ENCODE assay signal across 8 mouse cellular contexts in genomic region chr7:105481505-105482411, GRCm38 (mm10). TPM values are rescaled to one million over a fixed set of nuclear protein-coding genes. Genes with fewer than 3 reads are reported as not detected.
A peak's percentile ranks its signal among the peaks of the same experiment; 100 is the strongest.
DNase-seq lines count a peak whose midpoint lies in the region; ATAC-seq and TF ChIP-seq lines count a peak whose summit lies in the region.

Gene Cavin3 (minus strand): TSS chr7:105482300.

- peak within 1 kb of the TSS; percentile 62 for H3K27ac ChIP-seq in forebrain, embryonic 15.5 days (replicated peaks)
- peak within 1 kb of the TSS; percentile 90 for H3K27ac ChIP-seq in heart, embryonic 16.5 days (ENCODE audit: low read length)
- no peak within 1 kb of the TSS for H3K27ac ChIP-seq in liver, embryonic 13.5 days
- H3K27ac ChIP-seq in neural tube, embryonic 13.5 days (replicated peaks) = peak within 1 kb of the TSS; percentile 80

- H3K4me2 ChIP-seq in forebrain, embryonic 15.5 days (replicated peaks) = peak within 1 kb of the TSS; percentile 89
- peak within 1 kb of the TSS; percentile 86 for H3K4me2 ChIP-seq in heart, embryonic 16.5 days (ENCODE audit: low read depth, low read length)
- peak within 1 kb of the TSS; percentile 63 for H3K4me2 ChIP-seq in liver, embryonic 13.5 days
- H3K4me2 ChIP-seq in neural tube, embryonic 13.5 days = peak within 1 kb of the TSS; percentile 87

- no peaks in the 10 kb centered on the region for H3K36me3 ChIP-seq in G1E (replicated peaks)
- no peaks in the 10 kb centered on the region for H3K36me3 ChIP-seq in forebrain, embryonic 15.5 days
- no peaks in the 10 kb centered on the region for H3K36me3 ChIP-seq in heart, embryonic 16.5 days (ENCODE audit: control insufficient read depth, insufficient read depth)
- no peaks in the 10 kb centered on the region for H3K36me3 ChIP-seq in liver, embryonic 13.5 days
- no peaks in the 10 kb centered on the region for H3K36me3 ChIP-seq in neural tube, embryonic 13.5 days

- H3K27me3 ChIP-seq in G1E (ENCODE audit: insufficient read depth, low read length) = no peaks in the 10 kb centered on the region; the same call in 1 of the 2 replicates
- no peaks in the 10 kb centered on the region for H3K27me3 ChIP-seq in forebrain, embryonic 15.5 days
- no peaks in the 10 kb centered on the region for H3K27me3 ChIP-seq in heart, embryonic 16.5 days (ENCODE audit: control insufficient read depth, insufficient read depth, low read length)
- peaks cover 27% of the 10 kb centered on the region for H3K27me3 ChIP-seq in liver, embryonic 13.5 days
- H3K27me3 ChIP-seq in neural tube, embryonic 13.5 days = 0 out of 2 replicates have a peak, but pooled peaks cover 11% of the 10 kb centered on the region

- ATAC-seq in G1E (ENCODE audit: extremely low read depth, insufficient number of reproducible peaks, low FRiP score, poor library complexity, severe bottlenecking) = no peak
- peak; percentile 91 for ATAC-seq in forebrain, embryonic 15.5 days (replicated peaks)
- peak; percentile 74 for ATAC-seq in heart, embryonic 16.5 days (replicated peaks; ENCODE audit: extremely low read depth, insufficient read depth, low FRiP score)
- ATAC-seq in liver, embryonic 13.5 days (ENCODE audit: low read depth) = peak; percentile 59; the same call in 1 of the 2 replicates
- ATAC-seq in neural tube, embryonic 13.5 days (ENCODE audit: low read depth) = peak; percentile 93

- peak within 1 kb of the TSS; percentile 71 for H3K9ac ChIP-seq in forebrain, embryonic 15.5 days (replicated peaks)
- H3K9ac ChIP-seq in heart, embryonic 16.5 days (ENCODE audit: low read length) = peak within 1 kb of the TSS; percentile 91
- peak within 1 kb of the TSS; percentile 33 for H3K9ac ChIP-seq in liver, embryonic 13.5 days
- peak within 1 kb of the TSS; percentile 82 for H3K9ac ChIP-seq in neural tube, embryonic 13.5 days

- peak within 1 kb of the TSS; percentile 23; the same call in 1 of the 2 replicates for H3K4me3 ChIP-seq in G1E (ENCODE audit: low read depth, low read length)
- peak within 1 kb of the TSS; percentile 49 for H3K4me3 ChIP-seq in forebrain, embryonic 15.5 days
- peak within 1 kb of the TSS; percentile 67 for H3K4me3 ChIP-seq in heart, embryonic 16.5 days (ENCODE audit: low read length)
- H3K4me3 ChIP-seq in liver, embryonic 13.5 days (replicated peaks) = peak within 1 kb of the TSS; percentile 49
- peak within 1 kb of the TSS; percentile 48 for H3K4me3 ChIP-seq in neural tube, embryonic 13.5 days

- H3K9me3 ChIP-seq in G1E (replicated peaks) = no peaks in the 10 kb centered on the region
- H3K9me3 ChIP-seq in forebrain, embryonic 15.5 days = no peaks in the 10 kb centered on the region
- no peaks in the 10 kb centered on the region for H3K9me3 ChIP-seq in heart, embryonic 16.5 days (replicated peaks; ENCODE audit: control insufficient read depth, low read length)
- H3K9me3 ChIP-seq in liver, embryonic 13.5 days (replicated peaks) = no peaks in the 10 kb centered on the region
- H3K9me3 ChIP-seq in neural tube, embryonic 13.5 days = no peaks in the 10 kb centered on the region

- 3% methylated on average over 63 of the region's 63 CpGs for WGBS in forebrain, embryonic 15.5 days
- 3% methylated on average over 62 of the region's 63 CpGs for WGBS in heart, embryonic 16.5 days
- 6% methylated on average over 63 of the region's 63 CpGs for WGBS in liver, embryonic 13.5 days (ENCODE audit: insufficient replicate concordance)
- 3% methylated on average over 63 of the region's 63 CpGs for WGBS in neural tube, embryonic 13.5 days

- no peak for DNase-seq in G1E (ENCODE audit: low spot score)
- peak; percentile 56 for DNase-seq in cerebellum, adult 11-12 months
- peak; percentile 77 to 87 for DNase-seq in kidney, postnatal 25 days
- DNase-seq in liver, embryonic 13.5 days = no peak
- peak; percentile 89 for DNase-seq in urinary bladder, postnatal 14 days (ENCODE audit: low spot score)

- no peaks in the 10 kb centered on the region; the same call in 1 of the 2 replicates for H3K4me1 ChIP-seq in G1E (ENCODE audit: insufficient read depth, low read depth, low read length)
- H3K4me1 ChIP-seq in forebrain, embryonic 15.5 days = peaks cover 20% of the 10 kb centered on the region
- H3K4me1 ChIP-seq in heart, embryonic 16.5 days (ENCODE audit: control insufficient read depth, insufficient read depth, low read length) = peaks cover 19% of the 10 kb centered on the region
- no peaks in the 10 kb centered on the region for H3K4me1 ChIP-seq in liver, embryonic 13.5 days (replicated peaks)
- peaks cover 38% of the 10 kb centered on the region for H3K4me1 ChIP-seq in neural tube, embryonic 13.5 days (replicated peaks)

- no peak for TF ChIP-seq CTCF in G1E (IDR thresholded peaks at IDR 0.05; ENCODE audit: low read depth, low read length)

RNA-seq across cellular contexts. Expression of gene Cavin3, which starts in this region (rescaled TPM):
- total RNA-seq in G1E (2014; fragmentation: Nextera tagmentation) (not detected in 2 replicates), G1E (2017) (0.06 TPM in 1 of 2 replicates, not detected in the other)
- polyA plus RNA-seq in G1E (2012) = not detected in 2 replicates
- 24.2 and 25.5 TPM in 2 replicates for polyA plus RNA-seq in forebrain, embryonic 15.5 days (2015; fragmentation: Nextera tagmentation; extraction: Ambion mirVana)
- 97.4 and 97.5 TPM in 2 replicates for polyA plus RNA-seq in heart, embryonic 16.5 days (2015; fragmentation: Nextera tagmentation; extraction: Ambion mirVana)
- polyA plus RNA-seq in liver, embryonic 13.5 days (2015; fragmentation: Nextera tagmentation; extraction: Ambion mirVana) = 5.5 and 6.9 TPM in 2 replicates
- polyA plus RNA-seq in neural tube, embryonic 13.5 days (2015; fragmentation: Nextera tagmentation; extraction: Ambion mirVana) = 30.8 and 31.6 TPM in 2 replicates

Comparison
In these comparisons a context has a peak if more than half of its experiments do, and no peak if none do; other contexts are left out.
1. DNase-seq: peak in cerebellum, adult 11-12 months (single experiment), kidney, postnatal 25 days (2 of 2) and urinary bladder, postnatal 14 days (single experiment); none in G1E (single experiment) and liver, embryonic 13.5 days (single experiment).
2. H3K9ac ChIP-seq: peak in every context shown above with its lines; median percentile 91 in heart, embryonic 16.5 days; 82 in neural tube, embryonic 13.5 days; 71 in forebrain, embryonic 15.5 days; 33 in liver, embryonic 13.5 days.
3. Peak in every context shown above with its lines, with median percentiles within 50 percentile points of each other: H3K4me3 ChIP-seq and H3K4me2 ChIP-seq.